Mouse (Mus musculus) myocyte (in vitro differentiated cells): ENCODE measurements around the gene Flywch2. TPM values are rescaled to one million over a fixed set of nuclear protein-coding genes. Genes with fewer than 3 reads are reported as not detected.
A peak's percentile ranks its signal among the peaks of the same experiment; 100 is the strongest.

Experiments used
- H3K27me3 ChIP-seq: one replicate; pipeline ENCODE4 v1.6.1; 2011; ENCODE audit not compliant: control insufficient read depth, insufficient read depth, insufficient read length
- H3K36me3 ChIP-seq: one replicate; pipeline ENCODE4 v1.6.1; 2011; ENCODE audit not compliant: control insufficient read depth, insufficient read depth
- H3K4me2 ChIP-seq: one replicate; pipeline ENCODE4 v1.6.1; 2011; ENCODE audit warnings: low read depth, control low read depth
- H3K4me3 ChIP-seq: one replicate; pipeline ENCODE4 v1.5.1; 2011; ENCODE audit warnings: mild to moderate bottlenecking, control low read depth, moderate library complexity
- H3K79me2 ChIP-seq: one replicate; pipeline ENCODE4 v1.6.1; 2011; ENCODE audit not compliant: control insufficient read depth, insufficient read depth
- H3ac ChIP-seq: one replicate; pipeline ENCODE4 v1.6.1; 2011; ENCODE audit not compliant: control insufficient read depth, insufficient read length
- CEBPB ChIP-seq: IDR thresholded peaks from 2 replicates; pipeline ENCODE4 v1.6.1; 2011; ENCODE audit warnings: mild to moderate bottlenecking, moderate library complexity; ENCODE audit not compliant: poor library complexity, insufficient read depth, severe bottlenecking
- E2F4 ChIP-seq: IDR thresholded peaks from one replicate; pipeline ENCODE4 v1.6.1; 2011; ENCODE audit warnings: mild to moderate bottlenecking, control low read depth, moderate library complexity; ENCODE audit not compliant: insufficient read depth
- MAX ChIP-seq: IDR thresholded peaks from one replicate; pipeline ENCODE4 v1.6.1; 2011; ENCODE audit warnings: low read depth, mild to moderate bottlenecking, control low read depth
- MYOD1 ChIP-seq, 3 experiments: IDR thresholded peaks; one replicate each; pipeline ENCODE4 v1.6.1; 2011; ENCODE audit warnings: control low read depth in 2 of 3, low read depth in 2 of 3, mild to moderate bottlenecking in 2 of 3, moderate library complexity in 1 of 3; ENCODE audit not compliant: insufficient read length in 2 of 3, control insufficient read depth in 1 of 3
- MYOG ChIP-seq, 3 experiments: IDR thresholded peaks; one replicate each; pipeline ENCODE4 v1.6.1; 2011; ENCODE audit warnings: control low read depth in 2 of 3, low read depth in 2 of 3, mild to moderate bottlenecking in 2 of 3; ENCODE audit not compliant: insufficient read length in 2 of 3, control insufficient read depth in 1 of 3, insufficient read depth in 1 of 3
- POLR2A ChIP-seq: IDR thresholded peaks from one replicate; pipeline ENCODE4 v1.6.1; 2011; ENCODE audit warnings: low read depth, mild to moderate bottlenecking, control low read depth, moderate library complexity; ENCODE audit not compliant: insufficient read length
- POLR2AphosphoS2 ChIP-seq: IDR thresholded peaks from one replicate; pipeline ENCODE4 v1.6.1; 2011; ENCODE audit warnings: low read depth, control low read depth; ENCODE audit not compliant: insufficient read length
- REST ChIP-seq: IDR thresholded peaks from one replicate; pipeline ENCODE4 v1.6.1; 2011; ENCODE audit warnings: mild to moderate bottlenecking, control low read depth, moderate library complexity; ENCODE audit not compliant: insufficient read depth, insufficient read length
- SRF ChIP-seq: IDR thresholded peaks from one replicate; pipeline ENCODE4 v1.6.1; 2011; ENCODE audit warnings: low read depth; ENCODE audit not compliant: control insufficient read depth, insufficient read length
- TCF12 ChIP-seq: IDR thresholded peaks from one replicate; pipeline ENCODE4 v1.6.1; 2011; ENCODE audit warnings: mild to moderate bottlenecking, control low read depth; ENCODE audit not compliant: poor library complexity, insufficient read depth, severe bottlenecking
- TCF3 ChIP-seq: IDR thresholded peaks from one replicate; pipeline ENCODE4 v1.6.1; 2011; ENCODE audit warnings: low read depth, control low read depth; ENCODE audit not compliant: insufficient read length
- USF1 ChIP-seq: IDR thresholded peaks from one replicate; pipeline ENCODE4 v1.6.1; 2011; ENCODE audit warnings: low read depth, mild to moderate bottlenecking, control low read depth, moderate library complexity
- polyA plus RNA-seq: library from polyadenylated mRNA; unstranded; fragments of >200 nt; fragmentation: generic; extraction: Trizol; gene quantifications from one replicate; pipeline ENCODE4 v1.2.1, GENCODE M21; 2012; ENCODE audit warnings: missing spikeins

The Flywch2 gene
- polyA plus RNA-seq, 1 experiment = 0.42 TPM

DNA sequence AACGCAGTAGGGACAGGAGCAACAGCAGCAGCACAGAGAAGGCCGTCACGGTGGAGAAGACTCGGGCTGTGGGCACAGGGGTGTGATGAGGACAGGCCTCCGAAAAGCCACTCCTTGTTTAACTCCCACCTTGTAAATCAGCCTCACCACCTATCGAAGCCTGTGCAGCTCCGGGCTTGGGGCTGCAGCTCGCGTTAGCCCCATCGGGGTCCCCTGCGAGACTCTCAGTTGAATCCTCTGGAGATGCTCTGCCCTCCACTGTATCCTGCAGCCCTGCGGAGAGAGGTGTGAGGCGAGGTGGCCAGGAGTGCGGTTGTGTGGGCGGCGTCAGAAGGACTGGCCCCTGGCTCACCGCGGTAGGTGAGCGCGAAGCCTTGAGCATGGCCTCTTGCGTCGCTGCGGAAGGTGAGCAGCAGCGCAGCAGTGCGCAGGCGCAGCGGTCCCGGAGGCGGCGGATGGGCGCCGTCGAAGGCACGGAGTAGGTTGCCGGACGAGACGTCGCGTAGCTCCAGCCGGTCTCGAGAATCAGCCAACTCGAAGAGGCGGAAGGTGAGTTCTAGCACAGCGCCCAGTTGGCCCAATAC lies 43.6 kb downstream of the Flywch2 start:
- Histone ChIP-seq H3ac (no peak overlapping the region), H3K79me2 (no peaks in the 10 kb centered on the region), H3K27me3 (peaks cover 38% of the 10 kb centered on the region), H3K4me3 (no peak overlapping the region), H3K36me3 (no peaks in the 10 kb centered on the region), H3K4me2 (no peak overlapping the region)
- TF ChIP-seq MAX = no peak
- no peak for TF ChIP-seq USF1
- TF ChIP-seq MYOG (IDR thresholded peaks at IDR 0.05; ENCODE audit: control insufficient read depth in 1 of 3, insufficient read depth in 1 of 3, insufficient read length in 2 of 3, low read depth in 2 of 3) = no peak
- no peak for TF ChIP-seq MYOD1 (IDR thresholded peaks at IDR 0.05; ENCODE audit: control insufficient read depth in 1 of 3, insufficient read length in 2 of 3, low read depth in 2 of 3)

DNA sequence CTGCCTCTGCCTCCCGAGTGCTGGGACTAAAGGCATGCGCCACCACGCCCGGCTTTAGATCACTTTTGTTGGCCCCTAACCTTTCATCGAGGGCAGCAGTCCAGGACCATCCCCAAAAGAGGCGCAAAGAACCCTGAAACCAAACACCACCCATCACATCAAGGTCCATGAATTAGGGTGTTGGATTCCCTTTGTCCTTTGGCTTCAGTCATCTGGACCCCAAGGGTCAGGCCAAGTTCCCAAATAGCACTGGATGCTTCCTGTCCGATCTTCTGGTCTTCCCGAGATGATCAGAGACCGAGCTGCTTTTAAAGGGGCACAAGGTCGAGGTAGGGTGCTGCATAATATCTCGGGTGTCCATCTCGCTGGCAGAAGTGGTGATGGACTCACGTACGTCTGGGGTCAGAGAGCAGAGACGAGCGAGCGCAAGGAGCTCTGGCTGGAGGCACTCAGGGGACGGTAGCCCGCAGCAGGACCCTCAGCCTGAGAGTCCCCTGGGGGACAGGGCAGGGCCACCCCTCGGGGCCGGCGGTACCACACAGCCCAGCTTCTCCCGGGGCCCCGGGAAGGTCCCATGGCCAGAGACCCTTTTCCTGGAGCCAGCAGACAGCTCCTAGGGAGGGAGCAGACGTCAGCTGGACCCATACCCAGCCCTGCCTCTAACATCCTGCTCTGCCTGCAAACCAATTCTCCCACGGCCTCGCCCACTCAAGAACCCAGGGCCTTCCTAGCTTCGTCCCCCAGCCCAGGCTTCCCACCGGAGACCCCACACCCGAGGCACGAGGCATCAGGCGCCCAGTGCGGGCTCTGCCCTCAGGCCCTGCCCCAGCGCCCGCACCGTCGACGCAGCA lies 44.3 kb downstream of the Flywch2 start:
- H3K79me2 ChIP-seq = no peaks in the 10 kb centered on the region
- TF ChIP-seq E2F4 (no peak), MAX (no peak), CEBPB (no peak), MYOG (IDR thresholded peaks at IDR 0.05; ENCODE audit: control insufficient read depth in 1 of 3, insufficient read depth in 1 of 3, insufficient read length in 2 of 3, low read depth in 2 of 3) (no peak)
- peaks cover 38% of the 10 kb centered on the region for H3K27me3 ChIP-seq
- H3K4me3 ChIP-seq = no peak overlapping the region
- H3K36me3 ChIP-seq = no peaks in the 10 kb centered on the region
- no peak overlapping the region for H3ac ChIP-seq
- no peak overlapping the region for H3K4me2 ChIP-seq

DNA sequence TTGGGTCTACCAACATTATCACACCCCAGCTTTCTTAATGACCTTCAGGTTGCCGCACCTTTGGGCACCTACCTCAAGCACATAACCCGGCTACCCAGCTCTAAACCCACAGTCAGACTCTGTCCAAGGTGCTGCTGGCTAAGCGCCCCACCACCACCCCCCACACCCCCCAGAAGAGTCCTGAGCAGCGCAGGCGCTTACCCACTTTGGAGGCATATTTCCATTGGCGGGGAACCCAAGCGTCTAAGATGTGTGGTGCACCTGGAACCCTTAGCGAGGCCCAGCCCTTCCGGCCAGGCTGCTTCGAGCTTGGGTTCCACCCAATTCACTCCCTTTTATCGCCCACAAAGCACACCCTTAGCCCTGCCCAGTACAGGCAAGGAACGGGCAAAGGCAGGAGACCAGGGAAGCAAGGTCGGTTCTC lies 45.3 kb downstream of the Flywch2 start, which contains the start of gene Paqr4:
Gene Paqr4 (minus strand): TSS at position 270 of the 424 bp plus-strand sequence.
- peak within 1 kb of the TSS; percentile 37 for H3ac ChIP-seq
- peaks cover 35% of the 10 kb centered on the region for H3K27me3 ChIP-seq
- H3K4me2 ChIP-seq = peak within 1 kb of the TSS; percentile 94
- H3K36me3 ChIP-seq = no peaks in the 10 kb centered on the region
- no peaks in the 10 kb centered on the region for H3K79me2 ChIP-seq
- no peak for TF ChIP-seq SRF
- peak; percentile 44 for TF ChIP-seq REST
- H3K4me3 ChIP-seq = peak within 1 kb of the TSS; percentile 35

DNA sequence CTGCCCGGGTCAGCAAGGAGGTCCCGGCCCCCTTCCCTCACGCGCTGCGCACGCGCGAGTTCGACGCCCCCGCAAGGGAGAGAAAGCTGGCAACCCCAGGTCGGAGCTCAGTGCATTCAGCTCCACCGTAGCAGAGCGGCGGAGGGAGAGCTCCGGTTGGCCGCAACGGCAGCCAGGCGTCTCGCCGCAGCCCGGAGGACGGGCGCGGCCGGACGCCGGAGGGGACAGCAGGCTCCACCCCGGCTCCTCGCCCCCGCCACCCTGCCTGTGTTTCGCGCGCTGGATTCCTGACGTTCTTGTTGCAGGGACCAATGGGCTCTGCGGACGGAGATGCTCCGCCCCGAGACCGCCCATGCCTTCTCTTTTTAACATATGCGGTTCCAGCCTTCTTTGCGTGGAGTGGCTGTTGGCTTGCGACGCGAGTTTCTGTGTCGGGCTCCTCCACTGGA lies 45.7 kb downstream of the Flywch2 start:
- peak overlapping the region; percentile 35 for H3K4me3 ChIP-seq
- TF ChIP-seq POLR2AphosphoS2 (peak; percentile 58), TCF3 (no peak), E2F4 (peak; percentile 72), MAX (no peak), POLR2A (peak; percentile 84), MYOD1 (IDR thresholded peaks at IDR 0.05; ENCODE audit: control insufficient read depth in 1 of 3, insufficient read length in 2 of 3, low read depth in 2 of 3) (peak in 1 of 3 experiments; percentile 12), TCF12 (no peak), USF1 (no peak), REST (no peak), CEBPB (no peak), SRF (peak; percentile 28), MYOG (IDR thresholded peaks at IDR 0.05; ENCODE audit: control insufficient read depth in 1 of 3, insufficient read depth in 1 of 3, insufficient read length in 2 of 3, low read depth in 2 of 3) (peak in 1 of 3 experiments; percentile 17)
- H3K79me2 ChIP-seq = no peaks in the 10 kb centered on the region
- no peaks in the 10 kb centered on the region for H3K36me3 ChIP-seq
- peak overlapping the region; percentile 37 for H3ac ChIP-seq
- H3K4me2 ChIP-seq = peak overlapping the region; percentile 94
- peaks cover 30% of the 10 kb centered on the region for H3K27me3 ChIP-seq

DNA sequence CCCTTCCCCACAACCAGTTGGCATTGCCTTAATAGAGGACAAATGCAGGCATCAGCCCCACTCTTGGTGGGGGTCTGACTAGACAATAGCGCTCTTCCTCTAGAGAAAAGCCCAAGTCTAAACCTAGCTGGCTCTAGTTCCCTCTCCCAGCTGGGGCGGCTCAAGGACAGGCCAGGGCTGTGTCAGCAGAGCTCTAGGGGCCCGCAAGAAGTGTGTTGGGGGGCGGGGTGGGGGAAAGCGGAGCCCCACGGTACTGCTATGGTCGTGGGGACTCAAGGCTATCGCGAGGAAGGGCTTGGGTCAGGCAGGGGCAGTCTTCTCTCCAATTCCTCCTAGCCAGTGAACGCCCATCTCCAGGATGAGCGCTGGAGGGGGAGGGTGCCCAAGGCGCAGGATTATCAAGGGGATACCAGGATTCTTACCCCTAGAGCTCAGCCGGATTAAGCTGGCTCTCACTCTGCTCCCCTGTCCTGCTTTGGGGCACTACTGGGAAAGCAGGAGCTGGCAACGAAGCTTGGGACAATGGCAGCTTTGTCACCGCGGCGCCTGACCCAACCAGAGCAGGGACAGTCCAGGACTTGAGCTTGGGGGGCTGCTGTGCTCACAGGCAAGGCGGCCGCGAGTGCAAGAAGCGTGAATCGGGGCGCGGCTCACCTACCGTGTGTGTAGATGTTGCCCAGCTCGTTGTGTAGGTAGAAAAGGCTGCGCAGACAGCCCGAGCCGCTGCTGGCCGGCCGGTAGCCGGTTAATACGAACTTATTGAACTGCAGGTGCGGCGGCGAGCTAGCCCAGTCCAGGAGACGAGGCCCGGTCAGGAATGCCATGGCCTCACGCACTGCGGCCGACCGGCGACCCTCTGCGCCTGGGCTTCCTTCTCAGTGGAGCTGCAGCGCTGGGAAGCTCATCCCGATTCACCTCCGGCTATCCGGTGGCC lies 46.4 kb downstream of the Flywch2 start:
- H3K36me3 ChIP-seq = no peaks in the 10 kb centered on the region
- H3ac ChIP-seq = peak overlapping the region; percentile 37
- peak overlapping the region; percentile 94 for H3K4me2 ChIP-seq
- peaks cover 23% of the 10 kb centered on the region for H3K27me3 ChIP-seq
- peak overlapping the region; percentile 35 for H3K4me3 ChIP-seq
- no peaks in the 10 kb centered on the region for H3K79me2 ChIP-seq
- TF ChIP-seq E2F4 = no peak
- no peak for TF ChIP-seq MAX
- no peak for TF ChIP-seq USF1
- no peak for TF ChIP-seq CEBPB
- TF ChIP-seq REST = no peak
- no peak for TF ChIP-seq TCF3
- no peak for TF ChIP-seq SRF
- TF ChIP-seq MYOD1 (IDR thresholded peaks at IDR 0.05; ENCODE audit: control insufficient read depth in 1 of 3, insufficient read length in 2 of 3, low read depth in 2 of 3) = no peak
